Mouse (Mus musculus) brain, embryonic 14.5 days (tissue): ENCODE results near the gene Ccdc148.

Experiments
- CTCF ChIP-seq: fragments of 200-500 bp; IDR thresholded peaks from 2 replicates; pipeline ENCODE4 v1.5.1; 2012; ENCODE audit warnings: inconsistent platforms, mild to moderate bottlenecking, moderate library complexity, borderline replicate concordance; ENCODE audit not compliant: insufficient read depth, insufficient read length; ENCODE audit errors: extremely low read depth
- POLR2A ChIP-seq: fragments of 200-500 bp; IDR thresholded peaks from 2 replicates; pipeline ENCODE4 v1.6.1; 2012; ENCODE audit warnings: mild to moderate bottlenecking, inconsistent platforms, borderline replicate concordance; ENCODE audit not compliant: poor library complexity, insufficient read depth, insufficient read length, severe bottlenecking; ENCODE audit errors: extremely low read depth

GRCm38 (mm10) chr2:59042616-59043015, 117.9 kb downstream of the Ccdc148 start:
- TF ChIP-seq CTCF (no peak), POLR2A (no peak)
